Mouse (Mus musculus): ENCODE results near the gene Casp2. TPM values are rescaled to one million over a fixed set of nuclear protein-coding genes. Genes with fewer than 3 reads are reported as not detected.

Gene Casp2
- polyA plus RNA-seq, 1 experiment from 2014 or later = 62.1 TPM

GRCm38 (mm10) chr6:42309816-42310378, 45.1 kb downstream of the Casp2 start:
- no peak overlapping the region for H3K27ac ChIP-seq (ENCODE audit: low read length)
- no peak for ATAC-seq
- no peaks in the 10 kb centered on the region for H3K9me3 ChIP-seq (ENCODE audit: control insufficient read depth, low read length)
- no peak overlapping the region for H3K4me2 ChIP-seq (ENCODE audit: low read length)
- 48% methylated on average over 8 of the region's 8 CpGs for WGBS
- H3K36me3 ChIP-seq (ENCODE audit: control insufficient read depth, insufficient read depth) = peaks cover 9% of the 10 kb centered on the region
- no peak overlapping the region for H3K4me3 ChIP-seq (replicated peaks; ENCODE audit: low read length)
- H3K9ac ChIP-seq (replicated peaks; ENCODE audit: low read depth, low read length) = no peak overlapping the region
- H3K27me3 ChIP-seq (replicated peaks; ENCODE audit: control insufficient read depth, insufficient read depth, low read length) = no peaks in the 10 kb centered on the region
- H3K4me1 ChIP-seq (replicated peaks; ENCODE audit: control insufficient read depth, insufficient read depth, low read length) = no peaks in the 10 kb centered on the region

- no peak overlapping the region for H3K27ac ChIP-seq (ENCODE audit: low read length)
- H3K4me2 ChIP-seq (ENCODE audit: low read length) = no peak overlapping the region
- H3K27me3 ChIP-seq (replicated peaks; ENCODE audit: control insufficient read depth, insufficient read depth, low read length) = no peaks in the 10 kb centered on the region
- ATAC-seq = no peak
- no peak overlapping the region for H3K4me3 ChIP-seq (replicated peaks; ENCODE audit: low read length)
- 94% methylated on average over 2 of the region's 2 CpGs for WGBS
- no peak overlapping the region for H3K9ac ChIP-seq (replicated peaks; ENCODE audit: low read depth, low read length)
- no peaks in the 10 kb centered on the region for H3K4me1 ChIP-seq (replicated peaks; ENCODE audit: control insufficient read depth, insufficient read depth, low read length)
- H3K9me3 ChIP-seq (ENCODE audit: control insufficient read depth, low read length) = no peaks in the 10 kb centered on the region
- peaks cover 9% of the 10 kb centered on the region for H3K36me3 ChIP-seq (ENCODE audit: control insufficient read depth, insufficient read depth)
Observed at GRCm38 (mm10) chr6:42310427-42311053, 45.8 kb downstream of the Casp2 start.

- no peak overlapping the region for H3K27ac ChIP-seq (ENCODE audit: low read length)
- peaks cover 7% of the 10 kb centered on the region for H3K4me1 ChIP-seq (replicated peaks; ENCODE audit: control insufficient read depth, insufficient read depth, low read length)
- no peak for ATAC-seq
- no peaks in the 10 kb centered on the region for H3K9me3 ChIP-seq (ENCODE audit: control insufficient read depth, low read length)
- H3K4me3 ChIP-seq (replicated peaks; ENCODE audit: low read length) = no peak overlapping the region
- H3K27me3 ChIP-seq (replicated peaks; ENCODE audit: control insufficient read depth, insufficient read depth, low read length) = no peaks in the 10 kb centered on the region
- WGBS = 83% methylated on average over 4 of the region's 4 CpGs
- no peak overlapping the region for H3K4me2 ChIP-seq (ENCODE audit: low read length)
- peaks cover 17% of the 10 kb centered on the region for H3K36me3 ChIP-seq (ENCODE audit: control insufficient read depth, insufficient read depth)
- H3K9ac ChIP-seq (replicated peaks; ENCODE audit: low read depth, low read length) = no peak overlapping the region
Observed at GRCm38 (mm10) chr6:42318293-42318692, 53.5 kb downstream of the Casp2 start.

- H3K27me3 ChIP-seq (replicated peaks; ENCODE audit: control insufficient read depth, insufficient read depth, low read length) = no peaks in the 10 kb centered on the region
- peak overlapping the region; percentile 81 for H3K27ac ChIP-seq (ENCODE audit: low read length)
- peak overlapping the region; percentile 76 for H3K4me2 ChIP-seq (ENCODE audit: low read length)
- peak; percentile 26 for ATAC-seq
- no peaks in the 10 kb centered on the region for H3K9me3 ChIP-seq (ENCODE audit: control insufficient read depth, low read length)
- H3K4me3 ChIP-seq (replicated peaks; ENCODE audit: low read length) = peak overlapping the region; percentile 85
- peak overlapping the region; percentile 94 for H3K9ac ChIP-seq (replicated peaks; ENCODE audit: low read depth, low read length)
- H3K4me1 ChIP-seq (replicated peaks; ENCODE audit: control insufficient read depth, insufficient read depth, low read length) = peaks cover 16% of the 10 kb centered on the region
- WGBS = under 1% methylated on average over 27 of the region's 28 CpGs
- H3K36me3 ChIP-seq (ENCODE audit: control insufficient read depth, insufficient read depth) = no peaks in the 10 kb centered on the region; the same call in 1 of the 2 replicates
Observed at GRCm38 (mm10) chr6:42323371-42324066, 58.7 kb downstream of the Casp2 start.

DNA sequence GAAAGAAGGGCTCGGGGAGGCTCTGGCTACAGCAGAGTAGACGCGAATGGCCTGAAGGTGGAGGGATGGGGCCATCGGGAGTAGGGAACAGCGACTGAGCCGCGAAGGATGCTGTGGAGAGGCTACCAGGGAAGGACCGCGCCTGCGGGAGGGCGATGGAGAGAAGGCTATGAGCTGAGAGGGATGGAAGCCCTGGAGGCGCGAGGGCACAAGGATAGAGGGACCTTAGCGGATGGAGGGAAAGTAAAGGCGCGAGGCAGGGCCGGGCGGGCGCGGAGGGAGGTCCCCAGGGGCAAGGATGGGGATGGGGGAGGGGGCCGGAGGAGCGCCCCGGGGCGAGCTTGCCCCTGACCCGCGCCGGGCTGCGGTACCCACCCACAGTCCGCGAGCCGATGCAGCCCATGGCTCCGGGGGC, 59.3 kb downstream of the Casp2 start:
- peak overlapping the region; percentile 85 for H3K4me3 ChIP-seq (replicated peaks; ENCODE audit: low read length)
- ATAC-seq = peak; percentile 67
- no peaks in the 10 kb centered on the region for H3K27me3 ChIP-seq (replicated peaks; ENCODE audit: control insufficient read depth, insufficient read depth, low read length)
- peak overlapping the region; percentile 81 for H3K27ac ChIP-seq (ENCODE audit: low read length)
- peak overlapping the region; percentile 94 for H3K9ac ChIP-seq (replicated peaks; ENCODE audit: low read depth, low read length)
- H3K9me3 ChIP-seq (ENCODE audit: control insufficient read depth, low read length) = no peaks in the 10 kb centered on the region
- H3K36me3 ChIP-seq (ENCODE audit: control insufficient read depth, insufficient read depth) = no peaks in the 10 kb centered on the region; the same call in 1 of the 2 replicates
- 2% methylated on average over 28 of the region's 32 CpGs for WGBS
- H3K4me2 ChIP-seq (ENCODE audit: low read length) = peak overlapping the region; percentile 76
- H3K4me1 ChIP-seq (replicated peaks; ENCODE audit: control insufficient read depth, insufficient read depth, low read length) = peaks cover 16% of the 10 kb centered on the region

- no peaks in the 10 kb centered on the region for H3K27me3 ChIP-seq (replicated peaks; ENCODE audit: control insufficient read depth, insufficient read depth, low read length)
- H3K4me3 ChIP-seq (replicated peaks; ENCODE audit: low read length) = peak within 1 kb of the TSS; percentile 85
- WGBS = under 1% methylated on average over 65 of the region's 68 CpGs
- H3K9me3 ChIP-seq (ENCODE audit: control insufficient read depth, low read length) = no peaks in the 10 kb centered on the region
- peak within 1 kb of the TSS; percentile 94 for H3K9ac ChIP-seq (replicated peaks; ENCODE audit: low read depth, low read length)
- H3K4me1 ChIP-seq (replicated peaks; ENCODE audit: control insufficient read depth, insufficient read depth, low read length) = peaks cover 16% of the 10 kb centered on the region
- ATAC-seq = peak; percentile 92
- H3K36me3 ChIP-seq (ENCODE audit: control insufficient read depth, insufficient read depth) = no peaks in the 10 kb centered on the region; the same call in 1 of the 2 replicates
- peak within 1 kb of the TSS; percentile 81 for H3K27ac ChIP-seq (ENCODE audit: low read length)
- H3K4me2 ChIP-seq (ENCODE audit: low read length) = peak within 1 kb of the TSS; percentile 76
Observed at GRCm38 (mm10) chr6:42324482-42325267, 59.9 kb downstream of the Casp2 start, which contains the start of gene Fam131b. TSS of gene Fam131b (minus strand) at chr6:42324643.

DNA sequence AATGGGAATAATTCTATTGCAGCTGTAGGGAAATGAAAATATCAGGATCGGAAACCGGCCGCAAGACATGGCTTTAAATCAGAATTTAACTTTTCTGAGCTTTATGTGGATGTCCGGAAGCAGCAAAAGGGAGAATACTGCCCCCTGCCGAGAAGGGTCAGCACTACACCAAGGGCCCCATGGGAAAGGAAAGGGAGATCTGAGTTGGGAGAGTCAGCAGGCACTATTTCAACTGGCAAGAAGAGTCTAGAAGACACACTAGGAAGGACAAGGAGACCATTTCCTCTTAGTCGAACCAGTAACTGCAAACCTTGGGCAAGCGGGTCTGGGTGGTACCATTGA, 60.5 kb downstream of the Casp2 start:
- Histone ChIP-seq H3K9me3 (ENCODE audit: control insufficient read depth, low read length) (no peaks in the 10 kb centered on the region), H3K27me3 (replicated peaks; ENCODE audit: control insufficient read depth, insufficient read depth, low read length) (no peaks in the 10 kb centered on the region), H3K4me3 (replicated peaks; ENCODE audit: low read length) (peak overlapping the region; percentile 85), H3K36me3 (ENCODE audit: control insufficient read depth, insufficient read depth) (no peaks in the 10 kb centered on the region; the same call in 1 of the 2 replicates), H3K27ac (ENCODE audit: low read length) (peak overlapping the region; percentile 81), H3K9ac (replicated peaks; ENCODE audit: low read depth, low read length) (peak overlapping the region; percentile 94), H3K4me2 (ENCODE audit: low read length) (peak overlapping the region; percentile 76), H3K4me1 (replicated peaks; ENCODE audit: control insufficient read depth, insufficient read depth, low read length) (peaks cover 16% of the 10 kb centered on the region)
- 2% methylated on average over 7 of the region's 7 CpGs for WGBS
- ATAC-seq = no peak

GRCm38 (mm10) chr6:42326509-42326908, 61.7 kb downstream of the Casp2 start:
- H3K9ac ChIP-seq (replicated peaks; ENCODE audit: low read depth, low read length) = no peak overlapping the region
- H3K9me3 ChIP-seq (ENCODE audit: control insufficient read depth, low read length) = no peaks in the 10 kb centered on the region
- ATAC-seq = no peak
- no peak overlapping the region for H3K27ac ChIP-seq (ENCODE audit: low read length)
- no peak overlapping the region for H3K4me2 ChIP-seq (ENCODE audit: low read length)
- 93% methylated on average over 3 of the region's 3 CpGs for WGBS
- H3K4me1 ChIP-seq (replicated peaks; ENCODE audit: control insufficient read depth, insufficient read depth, low read length) = peaks cover 16% of the 10 kb centered on the region
- H3K27me3 ChIP-seq (replicated peaks; ENCODE audit: control insufficient read depth, insufficient read depth, low read length) = no peaks in the 10 kb centered on the region
- no peaks in the 10 kb centered on the region; the same call in 1 of the 2 replicates for H3K36me3 ChIP-seq (ENCODE audit: control insufficient read depth, insufficient read depth)
- no peak overlapping the region for H3K4me3 ChIP-seq (replicated peaks; ENCODE audit: low read length)

DNA sequence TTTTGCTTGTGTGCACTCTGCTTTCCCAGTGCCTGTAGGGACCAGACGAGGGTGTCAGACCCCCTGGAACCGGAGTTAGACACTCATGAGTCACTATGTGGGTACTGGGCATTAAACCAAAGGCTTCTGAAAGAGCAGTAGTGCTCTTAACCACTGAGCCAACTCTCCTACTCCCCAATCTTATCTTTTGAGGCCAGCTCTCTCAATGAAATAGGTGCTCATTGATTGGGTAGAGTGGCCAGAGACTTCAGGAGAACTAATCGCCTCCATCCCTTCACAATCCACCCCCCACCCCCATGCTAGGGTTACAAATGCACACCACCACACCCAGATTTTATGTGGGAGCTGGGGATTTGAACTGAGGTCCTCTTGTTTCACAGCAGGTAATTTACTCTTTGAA, 64.0 kb downstream of the Casp2 start:
- no peak for ATAC-seq
- Histone ChIP-seq H3K27me3 (replicated peaks; ENCODE audit: control insufficient read depth, insufficient read depth, low read length) (no peaks in the 10 kb centered on the region), H3K36me3 (ENCODE audit: control insufficient read depth, insufficient read depth) (no peaks in the 10 kb centered on the region), H3K4me1 (replicated peaks; ENCODE audit: control insufficient read depth, insufficient read depth, low read length) (peaks cover 6% of the 10 kb centered on the region; the same call in 1 of the 2 replicates), H3K9ac (replicated peaks; ENCODE audit: low read depth, low read length) (no peak overlapping the region), H3K9me3 (ENCODE audit: control insufficient read depth, low read length) (no peaks in the 10 kb centered on the region), H3K27ac (ENCODE audit: low read length) (no peak overlapping the region), H3K4me3 (replicated peaks; ENCODE audit: low read length) (no peak overlapping the region), H3K4me2 (ENCODE audit: low read length) (no peak overlapping the region)
- 78% methylated on average over 3 of the region's 3 CpGs for WGBS

Data from forebrain, embryonic 16.5 days (tissue).